Mouse (Mus musculus): ENCODE measurements around the gene Aspg.

Gene Aspg

GRCm38 (mm10) chr12:112112686-112113396 is 6.4 kb downstream of the Aspg start:
- intact Hi-C loops (cut with DNase I), result loop anchor here (1.0 to 10.0 kb wide), 2 partner anchors 27 to 362 kb away; no protein-coding TSS in a partner anchor

GRCm38 (mm10) chr12:112113710-112114109 is 7.2 kb downstream of the Aspg start:
- intact Hi-C loops (cut with DNase I), result loop anchor here (1.0 to 10.0 kb wide), 2 partner anchors 27 to 361 kb away; no protein-coding TSS in a partner anchor

- intact Hi-C loops (cut with DNase I), result loop anchor here (10.0 kb wide), 1 partner anchor 358 kb away; no protein-coding TSS in a partner anchor
Measured at GRCm38 (mm10) chr12:112117006-112117405, 10.5 kb downstream of the Aspg start.

GRCm38 (mm10) chr12:112117649-112118048 is 11.2 kb downstream of the Aspg start:
- intact Hi-C loops (cut with DNase I), result loop anchor here (10.0 kb wide), 1 partner anchor 357 kb away; no protein-coding TSS in a partner anchor

- intact Hi-C loops (cut with DNase I), result no loop called here
Measured at GRCm38 (mm10) chr12:112121188-112121587, 14.7 kb downstream of the Aspg start.

- intact Hi-C loops (cut with DNase I), result no loop called here
Measured at GRCm38 (mm10) chr12:112125903-112126302, 19.4 kb downstream of the Aspg start.

- intact Hi-C loops (cut with DNase I), result no loop called here
Measured at GRCm38 (mm10) chr12:112126931-112127635, 20.6 kb downstream of the Aspg start.

- intact Hi-C loops (cut with DNase I), result no loop called here
Measured at GRCm38 (mm10) chr12:112128526-112128925, 22.0 kb downstream of the Aspg start.

- intact Hi-C loops (cut with DNase I), result no loop called here
Measured at GRCm38 (mm10) chr12:112129300-112129856, 22.9 kb downstream of the Aspg start.

- intact Hi-C loops (cut with DNase I), result no loop called here
Measured at GRCm38 (mm10) chr12:112130161-112130860, 23.8 kb downstream of the Aspg start.

GRCm38 (mm10) chr12:112130957-112131356 is 24.5 kb downstream of the Aspg start:
- intact Hi-C loops (cut with DNase I), result no loop called here

GRCm38 (mm10) chr12:112140231-112140630 is 33.8 kb downstream of the Aspg start:
- intact Hi-C loops (cut with DNase I), result loop anchor here (1.0 to 5.0 kb wide), 2 partner anchors 27 to 312 kb away; no protein-coding TSS in a partner anchor

GRCm38 (mm10) chr12:112140745-112141144 is 34.3 kb downstream of the Aspg start:
- intact Hi-C loops (cut with DNase I), result loop anchor here (1.0 to 5.0 kb wide), 2 partner anchors 27 to 312 kb away; no protein-coding TSS in a partner anchor

- intact Hi-C loops (cut with DNase I), result loop anchor here (5.0 kb wide), 1 partner anchor 311 kb away; no protein-coding TSS in a partner anchor
Measured at GRCm38 (mm10) chr12:112141300-112141699, 34.8 kb downstream of the Aspg start.

GRCm38 (mm10) chr12:112143116-112143832 is 36.8 kb downstream of the Aspg start:
- intact Hi-C loops (cut with DNase I), result loop anchor here (5.0 kb wide), 1 partner anchor 309 kb away; no protein-coding TSS in a partner anchor

- intact Hi-C loops (cut with DNase I), result loop anchor here (5.0 kb wide), 1 partner anchor 308 kb away; no protein-coding TSS in a partner anchor
Measured at GRCm38 (mm10) chr12:112143833-112144201, 37.3 kb downstream of the Aspg start.

GRCm38 (mm10) chr12:112144377-112145115 is 38.1 kb downstream of the Aspg start:
- intact Hi-C loops (cut with DNase I), result loop anchor here (1.0 to 5.0 kb wide), 3 partner anchors 308 to 399 kb away; no protein-coding TSS in a partner anchor

- intact Hi-C loops (cut with DNase I), result loop anchor here (1.0 kb wide), 2 partner anchors 328 to 398 kb away; no protein-coding TSS in a partner anchor
Measured at GRCm38 (mm10) chr12:112145211-112145874, 38.9 kb downstream of the Aspg start.

All from adrenal gland (tissue).